Mouse (Mus musculus): ENCODE data around the gene Sult2a8. TPM values are rescaled to one million over a fixed set of nuclear protein-coding genes. Genes with fewer than 3 reads are reported as not detected.

Sult2a8 gene
- not detected for polyA plus RNA-seq (2015; fragmentation: Illumina TruSeq; extraction: RNeasy Lipid Tissue Mini Kit (QIAGEN cat#74804); ENCODE audit: insufficient read depth, low replicate concordance)

GRCm38 (mm10) chr7:14446534-14446933 is at the start of gene Sult2a8:
Gene Sult2a8 (minus strand): TSS chr7:14446769.

GRCm38 (mm10) chr7:14494130-14494529 is 47.6 kb upstream of the Sult2a8 start, which contains the start of gene Sult2a7:
Gene Sult2a7 (minus strand): TSS chr7:14494230.

Other genes with a start within 250 kb of the Sult2a8 start
- not detected for gene Sult2a6, start 191.9 kb downstream of the Sult2a8 start, polyA plus RNA-seq (2015; fragmentation: Illumina TruSeq; extraction: RNeasy Lipid Tissue Mini Kit (QIAGEN cat#74804); ENCODE audit: insufficient read depth, low replicate concordance)
- gene Obox8, start 113.2 kb downstream of the Sult2a8 start, polyA plus RNA-seq (2015; fragmentation: Illumina TruSeq; extraction: RNeasy Lipid Tissue Mini Kit (QIAGEN cat#74804); ENCODE audit: insufficient read depth, low replicate concordance), result not detected
- not detected for gene Sult2a7, start 47.5 kb upstream of the Sult2a8 start, polyA plus RNA-seq (2015; fragmentation: Illumina TruSeq; extraction: RNeasy Lipid Tissue Mini Kit (QIAGEN cat#74804); ENCODE audit: insufficient read depth, low replicate concordance)
- 0.11 TPM for gene Vmn1r90, start 116.7 kb upstream of the Sult2a8 start, polyA plus RNA-seq (2015; fragmentation: Illumina TruSeq; extraction: RNeasy Lipid Tissue Mini Kit (QIAGEN cat#74804); ENCODE audit: insufficient read depth, low replicate concordance)
- not detected for gene Obox7, start 212.7 kb upstream of the Sult2a8 start, polyA plus RNA-seq (2015; fragmentation: Illumina TruSeq; extraction: RNeasy Lipid Tissue Mini Kit (QIAGEN cat#74804); ENCODE audit: insufficient read depth, low replicate concordance)